Mouse (Mus musculus) intestine, embryonic 15.5 days (tissue): ENCODE data around the gene Dbil5. TPM values are rescaled to one million over a fixed set of nuclear protein-coding genes. Genes with fewer than 3 reads are reported as not detected.

Experiments
- ATAC-seq: fragments of 200-750 bp; cut with Nextera tagmentation; 2 replicates; pipeline ENCODE4 v1.8.0; 2017; ENCODE audit warnings: moderate TSS enrichment, moderate library complexity
- H3K27ac ChIP-seq: fragments of 300-500 bp; sonication (generic); 2 replicates; pipeline ENCODE4 v1.5.1; 2015; ENCODE audit warnings: mild to moderate bottlenecking, inconsistent platforms
- H3K27me3 ChIP-seq: fragments of 300-500 bp; sonication (generic); replicated peaks from 2 replicates; pipeline ENCODE4 v1.6.1; 2015; ENCODE audit warnings: inconsistent platforms
- H3K36me3 ChIP-seq: fragments of 300-500 bp; sonication (generic); 2 replicates; pipeline ENCODE4 v1.6.1; 2015; ENCODE audit warnings: inconsistent platforms
- H3K4me1 ChIP-seq: fragments of 300-500 bp; sonication (generic); replicated peaks from 2 replicates; pipeline ENCODE4 v1.6.1; 2015; ENCODE audit warnings: inconsistent platforms
- H3K4me2 ChIP-seq: fragments of 300-500 bp; sonication (generic); replicated peaks from 2 replicates; pipeline ENCODE4 v1.6.1; 2015; ENCODE audit warnings: mild to moderate bottlenecking, inconsistent platforms
- H3K4me3 ChIP-seq: fragments of 300-500 bp; sonication (generic); replicated peaks from 2 replicates; pipeline ENCODE4 v1.5.1; 2015; ENCODE audit warnings: inconsistent platforms
- H3K9ac ChIP-seq: fragments of 300-500 bp; sonication (generic); 2 replicates; pipeline ENCODE4 v1.6.1; 2015; ENCODE audit warnings: inconsistent platforms
- H3K9me3 ChIP-seq: fragments of 300-500 bp; sonication (generic); 2 replicates; pipeline ENCODE4 v1.6.1; 2016; ENCODE audit warnings: inconsistent platforms
- WGBS: fragments of 180-500 bp; shearing (Covaris S2); methylation state at CpG from one replicate; pipeline ENCODE4 v1.1.7; 2015; 5-methylcytosine and 5-hydroxymethylcytosine counted together
- polyA plus RNA-seq: library from polyadenylated mRNA; unstranded; fragments of >200 nt; fragmentation: Nextera tagmentation; extraction: Ambion mirVana; gene quantifications from 2 replicates; pipeline ENCODE4 v1.2.1, GENCODE M21; 2015

The Dbil5 gene
- polyA plus RNA-seq, 1 experiment from 2014 or later = 1.2 TPM

DNA sequence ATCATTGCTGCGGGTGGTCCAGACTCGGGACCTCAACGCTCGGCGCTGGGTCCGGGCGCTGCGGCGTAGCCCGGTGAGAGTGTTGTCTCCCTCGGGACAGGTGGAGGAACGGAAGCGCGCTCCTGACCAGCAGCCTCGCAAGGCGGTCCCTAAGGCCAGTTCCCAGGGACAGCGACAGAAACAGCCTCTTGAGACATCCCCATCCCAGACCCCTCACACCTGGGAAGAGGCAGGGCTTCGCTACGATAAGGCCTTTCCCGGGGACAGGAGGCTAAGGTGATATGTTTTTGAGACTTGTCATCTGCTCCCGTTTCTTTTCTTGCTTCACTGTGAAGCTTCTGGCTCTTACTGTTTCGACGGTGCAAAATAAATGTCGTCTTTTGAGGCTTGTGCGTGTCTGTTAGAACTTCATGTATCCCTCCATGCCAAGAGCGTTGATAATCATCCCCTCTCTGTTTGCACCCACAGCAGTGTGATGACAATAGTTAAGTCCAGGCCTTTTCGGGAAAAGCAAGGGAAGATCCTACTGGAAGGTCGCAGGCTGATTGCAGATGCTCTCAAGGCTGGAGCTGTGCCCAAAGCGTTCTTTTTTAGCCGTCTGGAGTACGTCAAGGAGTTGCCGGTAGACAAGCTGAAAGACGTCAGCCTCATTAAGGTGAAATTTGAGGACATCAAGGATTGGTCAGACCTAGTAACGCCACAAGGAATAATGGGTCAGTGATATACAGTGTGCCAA, 26.6 kb downstream of the Dbil5 start:
- no peaks in the 10 kb centered on the region for H3K27me3 ChIP-seq
- H3K9me3 ChIP-seq = no peaks in the 10 kb centered on the region
- H3K36me3 ChIP-seq = peaks cover 4% of the 10 kb centered on the region; the same call in 1 of the 2 replicates
- WGBS = 1% methylated on average over 34 of the region's 34 CpGs
- H3K4me2 ChIP-seq = peak overlapping the region; percentile 77
- H3K4me3 ChIP-seq = peak overlapping the region; percentile 90
- peak overlapping the region; percentile 81 for H3K9ac ChIP-seq
- peak overlapping the region; percentile 44; the same call in 1 of the 2 replicates for H3K27ac ChIP-seq
- H3K4me1 ChIP-seq = peaks cover 15% of the 10 kb centered on the region
- ATAC-seq = peak; percentile 66

DNA sequence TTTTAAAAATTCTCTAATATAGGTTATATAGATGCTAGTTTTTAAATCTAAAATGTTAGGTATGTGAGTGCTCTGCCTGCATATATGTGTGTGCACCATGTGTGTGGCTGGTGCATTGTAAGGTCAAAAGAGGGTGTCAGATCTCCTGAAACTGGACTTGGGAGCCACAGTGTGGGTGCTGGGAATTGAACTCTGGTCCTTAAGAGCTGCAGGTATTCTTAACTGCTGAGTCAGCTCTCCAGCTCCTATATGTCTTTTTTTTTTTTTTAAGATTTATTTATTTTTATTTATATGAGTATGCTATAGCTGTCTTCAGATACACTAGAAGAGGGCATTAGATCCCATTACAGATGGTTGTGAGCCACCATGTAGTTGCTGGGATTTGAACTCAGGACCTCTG, 29.0 kb downstream of the Dbil5 start:
- Histone ChIP-seq H3K27ac (no peak overlapping the region), H3K9ac (no peak overlapping the region), H3K4me3 (no peak overlapping the region), H3K27me3 (no peaks in the 10 kb centered on the region), H3K9me3 (no peaks in the 10 kb centered on the region), H3K4me1 (peaks cover 14% of the 10 kb centered on the region), H3K36me3 (peaks cover 22% of the 10 kb centered on the region), H3K4me2 (no peak overlapping the region)
- no peak for ATAC-seq

DNA sequence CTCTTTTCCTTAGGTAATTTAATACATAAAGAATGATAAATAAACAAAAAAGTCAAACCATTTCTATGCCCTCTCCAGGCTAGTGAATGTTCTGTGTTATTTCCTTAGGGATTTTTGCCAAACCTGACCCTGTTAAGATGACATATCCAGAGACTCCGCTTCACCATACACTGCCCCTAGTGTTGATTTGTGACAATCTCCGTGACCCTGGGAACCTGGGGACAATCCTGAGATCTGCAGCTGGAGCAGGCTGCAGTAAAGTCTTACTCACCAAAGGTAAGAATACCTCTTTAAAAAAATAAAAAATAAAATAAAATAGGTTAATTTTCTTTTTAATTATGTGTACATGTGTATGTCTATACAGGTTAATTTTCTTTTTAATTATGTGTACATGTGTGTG, 29.8 kb downstream of the Dbil5 start:
- Histone ChIP-seq H3K4me3 (no peak overlapping the region), H3K9ac (no peak overlapping the region), H3K27me3 (no peaks in the 10 kb centered on the region), H3K36me3 (peaks cover 22% of the 10 kb centered on the region), H3K9me3 (no peaks in the 10 kb centered on the region), H3K4me2 (no peak overlapping the region), H3K4me1 (peaks cover 12% of the 10 kb centered on the region), H3K27ac (no peak overlapping the region)
- ATAC-seq = no peak
- WGBS = 39% methylated on average over 2 of the region's 2 CpGs

DNA sequence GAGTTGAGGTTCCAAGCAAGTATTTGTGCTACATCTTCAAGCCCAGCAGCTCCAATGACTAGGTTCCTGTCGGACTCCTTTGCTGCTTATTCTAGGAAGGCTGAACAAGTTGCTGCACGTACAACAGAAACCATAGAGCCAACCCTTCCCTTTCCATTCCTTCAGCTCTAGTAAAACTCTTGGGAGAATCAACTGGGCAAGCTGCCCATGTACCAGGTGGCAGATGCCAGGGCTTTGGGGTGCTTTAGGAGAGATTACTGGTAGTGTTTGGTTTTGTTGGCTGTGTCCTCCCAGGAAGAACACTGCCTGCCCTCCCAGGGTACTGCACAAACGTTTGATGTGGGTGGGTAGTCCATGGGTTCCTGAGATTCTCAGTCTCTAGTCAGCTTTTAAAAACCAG, 34.6 kb downstream of the Dbil5 start:
- peaks cover 24% of the 10 kb centered on the region for H3K36me3 ChIP-seq
- WGBS = 60% methylated on average over 3 of the region's 3 CpGs
- H3K4me2 ChIP-seq = no peak overlapping the region
- H3K9me3 ChIP-seq = no peaks in the 10 kb centered on the region
- H3K27ac ChIP-seq = no peak overlapping the region
- no peaks in the 10 kb centered on the region for H3K27me3 ChIP-seq
- no peak for ATAC-seq
- H3K4me1 ChIP-seq = no peaks in the 10 kb centered on the region
- no peak overlapping the region for H3K4me3 ChIP-seq
- H3K9ac ChIP-seq = no peak overlapping the region

DNA sequence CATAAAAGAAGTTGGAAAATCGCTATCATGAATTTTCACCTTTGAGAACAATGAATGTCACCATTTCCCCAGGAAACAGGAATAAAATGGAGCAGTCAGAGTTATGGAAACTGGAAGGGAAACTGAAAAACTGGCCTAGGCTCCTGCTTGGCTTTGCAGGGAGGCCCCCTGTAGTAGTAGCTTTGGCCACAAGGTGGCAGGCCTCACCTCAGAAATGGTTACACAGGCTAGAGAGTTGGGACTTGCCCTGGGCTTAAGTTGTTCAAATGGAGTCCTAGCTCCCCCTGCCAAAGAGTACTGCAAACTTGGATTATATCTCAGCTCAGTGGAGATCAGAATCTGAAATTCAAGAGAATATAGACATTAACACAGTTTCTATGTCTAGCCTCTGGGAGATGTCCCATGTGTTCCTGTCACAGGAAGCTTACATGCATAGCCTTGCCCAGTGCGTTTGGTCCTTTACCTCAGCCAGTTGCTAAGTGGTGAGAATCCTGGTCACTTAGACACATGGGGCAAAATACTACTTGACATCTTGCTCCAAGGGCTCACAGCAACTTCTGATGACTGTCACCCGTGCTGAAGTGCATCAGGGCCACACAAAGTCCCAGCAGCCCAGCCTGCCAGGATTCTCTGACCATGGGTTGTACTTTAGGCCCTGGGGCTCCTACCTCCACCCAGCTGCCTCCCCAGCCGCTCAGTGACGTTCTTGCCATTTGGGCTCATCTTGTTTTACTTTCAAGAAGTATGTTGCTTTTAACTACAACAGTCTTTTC, 35.9 kb downstream of the Dbil5 start:
- ATAC-seq = peak; percentile 90
- H3K4me2 ChIP-seq = no peak overlapping the region
- H3K27ac ChIP-seq = no peak overlapping the region
- H3K9ac ChIP-seq = no peak overlapping the region
- WGBS = 44% methylated on average over 5 of the region's 5 CpGs
- no peak overlapping the region for H3K4me3 ChIP-seq
- no peaks in the 10 kb centered on the region for H3K9me3 ChIP-seq
- H3K4me1 ChIP-seq = no peaks in the 10 kb centered on the region
- no peaks in the 10 kb centered on the region for H3K27me3 ChIP-seq
- H3K36me3 ChIP-seq = peaks cover 24% of the 10 kb centered on the region

DNA sequence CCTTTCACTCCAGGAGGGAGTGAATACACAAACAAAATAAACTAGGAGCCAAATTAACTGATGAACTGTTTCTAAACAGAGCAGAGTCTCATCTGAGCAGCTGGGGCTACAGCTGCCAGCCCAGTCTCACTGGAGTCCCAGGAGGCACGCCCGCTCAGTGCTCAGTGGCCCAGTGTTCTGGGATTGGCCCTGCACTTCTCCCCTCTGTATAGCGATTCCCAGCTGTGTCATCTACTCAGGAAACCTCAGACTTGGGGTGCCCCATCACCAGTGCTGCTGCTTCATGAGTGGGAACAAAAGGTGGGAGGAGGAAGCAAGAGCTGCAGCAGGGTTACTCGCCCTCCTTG, 36.5 kb downstream of the Dbil5 start:
- Histone ChIP-seq H3K4me2 (no peak overlapping the region), H3K27ac (no peak overlapping the region), H3K9ac (no peak overlapping the region), H3K9me3 (no peaks in the 10 kb centered on the region), H3K27me3 (no peaks in the 10 kb centered on the region), H3K36me3 (peaks cover 21% of the 10 kb centered on the region), H3K4me1 (no peaks in the 10 kb centered on the region), H3K4me3 (no peak overlapping the region)
- peak; percentile 52 for ATAC-seq
- 68% methylated on average over 4 of the region's 4 CpGs for WGBS

DNA sequence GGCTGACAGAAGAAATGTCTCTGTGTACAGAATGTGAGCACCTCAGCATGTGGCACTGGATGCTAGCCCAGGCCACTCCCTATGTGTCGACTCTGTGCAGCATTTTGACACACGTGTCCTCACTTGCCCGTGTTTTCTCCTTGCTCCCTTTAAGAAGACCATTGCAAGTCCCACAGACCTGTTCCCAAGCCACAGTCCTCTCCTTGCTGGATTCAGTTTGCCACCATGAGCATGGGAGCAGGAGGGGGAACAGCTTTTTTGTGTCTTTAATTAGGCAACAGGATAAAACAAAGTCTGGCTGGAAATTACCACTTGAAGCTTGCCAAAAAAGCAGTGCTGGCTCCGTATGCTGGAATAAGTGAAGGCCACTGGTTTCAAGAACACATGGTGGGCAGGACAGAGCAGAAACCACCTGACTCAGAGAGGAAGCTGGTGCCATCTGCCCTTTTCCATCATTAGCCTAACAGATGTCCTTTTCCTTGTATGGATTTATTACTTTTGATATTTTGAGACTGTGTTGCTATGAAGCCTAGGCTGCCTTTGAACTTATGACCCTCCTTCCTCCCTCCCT, 38.1 kb downstream of the Dbil5 start:
- no peak overlapping the region for H3K4me3 ChIP-seq
- no peak overlapping the region for H3K27ac ChIP-seq
- peaks cover 9% of the 10 kb centered on the region for H3K36me3 ChIP-seq
- H3K9ac ChIP-seq = no peak overlapping the region
- H3K4me2 ChIP-seq = no peak overlapping the region
- no peaks in the 10 kb centered on the region for H3K27me3 ChIP-seq
- H3K9me3 ChIP-seq = no peaks in the 10 kb centered on the region
- ATAC-seq = no peak
- 72% methylated on average over 4 of the region's 4 CpGs for WGBS
- no peaks in the 10 kb centered on the region for H3K4me1 ChIP-seq

DNA sequence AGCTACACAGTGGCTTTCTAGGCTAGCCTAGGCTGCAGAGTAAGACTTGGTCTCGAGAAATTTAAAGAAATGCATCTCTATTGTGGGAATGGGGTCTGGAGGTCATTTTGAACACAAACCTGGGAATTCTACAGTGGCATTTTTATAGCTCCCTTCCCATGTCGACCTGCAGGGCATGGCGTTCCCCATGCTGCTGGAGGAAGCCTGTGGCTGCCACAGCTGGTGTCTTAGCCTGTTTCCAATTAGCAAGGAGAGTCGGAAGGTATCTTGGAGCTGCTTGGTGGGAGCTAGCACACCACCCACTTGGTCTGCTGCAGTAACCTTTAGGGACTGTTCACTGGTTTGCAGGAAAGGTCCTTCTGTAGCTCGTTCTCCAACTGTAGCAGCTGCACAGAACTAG, 38.7 kb downstream of the Dbil5 start:
- H3K36me3 ChIP-seq = peaks cover 5% of the 10 kb centered on the region; the same call in 1 of the 2 replicates
- 0 out of 2 replicates have a peak, but pooled peaks cover 2% of the 10 kb centered on the region for H3K4me1 ChIP-seq
- H3K4me3 ChIP-seq = no peak overlapping the region
- no peak for ATAC-seq
- no peak overlapping the region for H3K9ac ChIP-seq
- H3K9me3 ChIP-seq = no peaks in the 10 kb centered on the region
- no peak overlapping the region for H3K27ac ChIP-seq
- no peaks in the 10 kb centered on the region for H3K27me3 ChIP-seq
- no peak overlapping the region for H3K4me2 ChIP-seq
- 38% methylated on average over 5 of the region's 5 CpGs for WGBS

DNA sequence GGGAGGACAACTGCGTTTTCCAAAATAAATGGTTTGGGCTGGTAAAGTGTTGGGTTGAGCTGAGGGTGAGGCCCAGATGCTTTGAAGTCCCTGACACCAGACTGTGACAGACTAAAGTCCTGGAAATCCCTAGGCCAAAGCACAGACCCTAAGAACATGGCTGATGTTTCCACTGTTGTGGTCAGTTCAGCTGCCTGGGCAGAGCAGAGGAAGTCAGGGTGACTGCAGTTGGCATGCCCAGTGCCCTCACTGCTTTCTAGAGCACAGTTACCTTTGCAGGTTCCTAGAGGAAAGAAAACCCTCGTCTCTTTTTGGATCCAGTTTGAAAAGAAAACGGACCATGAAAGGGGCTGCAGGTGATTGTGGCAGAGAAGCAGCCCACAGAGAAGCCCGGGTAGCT, 40.0 kb downstream of the Dbil5 start:
- H3K4me1 ChIP-seq = 0 out of 2 replicates have a peak, but pooled peaks cover 2% of the 10 kb centered on the region
- H3K9me3 ChIP-seq = no peaks in the 10 kb centered on the region
- H3K4me3 ChIP-seq = no peak overlapping the region
- peaks cover 6% of the 10 kb centered on the region; the same call in 1 of the 2 replicates for H3K36me3 ChIP-seq
- H3K4me2 ChIP-seq = no peak overlapping the region
- H3K27ac ChIP-seq = no peak overlapping the region
- no peaks in the 10 kb centered on the region for H3K27me3 ChIP-seq
- WGBS = 79% methylated on average over 4 of the region's 4 CpGs
- H3K9ac ChIP-seq = no peak overlapping the region
- ATAC-seq = no peak

DNA sequence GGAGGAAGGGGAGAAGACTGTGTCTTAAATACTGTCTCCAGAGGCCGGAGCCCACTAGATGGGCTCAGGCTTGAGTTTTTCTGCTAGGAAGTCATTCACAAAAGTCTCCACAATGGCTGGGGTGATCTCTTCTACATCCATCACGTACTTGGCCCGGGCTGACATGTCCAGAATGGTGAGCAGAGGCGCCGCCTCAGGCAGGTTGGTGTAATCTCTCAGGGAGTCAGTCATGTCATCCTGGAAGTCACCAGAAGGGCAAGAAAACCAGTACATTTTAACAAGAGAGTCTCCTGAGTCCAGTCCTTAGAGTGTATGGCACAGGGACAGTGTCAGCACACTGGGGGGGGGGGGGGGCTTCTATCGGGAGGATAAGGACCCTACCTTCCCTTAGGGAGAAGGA, 41.1 kb downstream of the Dbil5 start:
- H3K27me3 ChIP-seq = no peaks in the 10 kb centered on the region
- no peak overlapping the region for H3K4me2 ChIP-seq
- 0 out of 2 replicates have a peak, but pooled peaks cover 2% of the 10 kb centered on the region for H3K4me1 ChIP-seq
- H3K9me3 ChIP-seq = no peaks in the 10 kb centered on the region
- 79% methylated on average over 6 of the region's 6 CpGs for WGBS
- peaks cover 6% of the 10 kb centered on the region; the same call in 1 of the 2 replicates for H3K36me3 ChIP-seq
- no peak overlapping the region for H3K4me3 ChIP-seq
- no peak overlapping the region for H3K9ac ChIP-seq
- H3K27ac ChIP-seq = no peak overlapping the region
- no peak for ATAC-seq

DNA sequence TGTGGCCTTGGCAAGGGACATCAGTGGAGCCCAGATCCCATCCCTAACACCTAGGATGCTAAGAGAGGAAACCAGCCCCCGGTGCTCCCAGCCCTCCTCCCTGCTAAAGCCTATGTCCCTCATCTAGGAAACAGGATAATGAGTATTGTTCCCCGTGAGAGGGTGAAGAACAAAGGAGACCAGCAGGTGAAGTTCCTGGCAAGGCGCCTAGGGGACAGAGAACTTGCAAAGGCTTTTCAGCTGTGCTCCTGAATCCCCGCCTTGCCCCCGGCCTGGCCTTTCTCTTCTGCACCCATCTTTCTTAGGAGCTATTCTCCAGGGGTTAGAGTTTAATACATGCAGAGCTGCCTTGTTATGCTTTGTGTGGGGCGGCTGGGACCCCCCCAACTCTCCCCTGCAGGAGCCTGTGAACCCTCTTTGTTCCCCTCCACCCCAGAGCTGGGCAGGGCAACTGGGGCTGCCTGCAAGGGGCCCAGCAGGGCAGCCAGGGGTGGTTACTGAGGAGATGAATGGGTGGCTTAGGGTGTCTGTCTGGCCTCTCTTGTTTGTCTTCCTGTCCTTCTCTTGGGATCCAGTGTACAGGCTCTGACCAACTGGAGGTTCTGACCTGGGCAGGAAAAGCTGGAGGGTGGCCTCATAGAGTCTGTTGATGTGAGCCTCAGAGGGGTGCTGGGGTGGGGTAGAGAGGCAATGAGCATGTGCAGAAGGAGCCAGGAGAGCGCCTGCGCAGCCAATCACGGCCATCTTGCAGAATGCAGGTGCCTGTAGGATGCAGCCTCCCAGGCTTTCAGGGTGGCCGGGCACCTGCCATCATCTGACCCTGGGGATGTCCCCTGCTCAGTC, 43.0 kb downstream of the Dbil5 start:
- no peak for ATAC-seq
- Histone ChIP-seq H3K4me3 (no peak overlapping the region), H3K27ac (no peak overlapping the region), H3K27me3 (no peaks in the 10 kb centered on the region), H3K36me3 (0 out of 2 replicates have a peak, but pooled peaks cover 4% of the 10 kb centered on the region), H3K4me1 (0 out of 2 replicates have a peak, but pooled peaks cover 2% of the 10 kb centered on the region), H3K9me3 (no peaks in the 10 kb centered on the region), H3K9ac (no peak overlapping the region), H3K4me2 (no peak overlapping the region)
- 70% methylated on average over 10 of the region's 10 CpGs for WGBS

DNA sequence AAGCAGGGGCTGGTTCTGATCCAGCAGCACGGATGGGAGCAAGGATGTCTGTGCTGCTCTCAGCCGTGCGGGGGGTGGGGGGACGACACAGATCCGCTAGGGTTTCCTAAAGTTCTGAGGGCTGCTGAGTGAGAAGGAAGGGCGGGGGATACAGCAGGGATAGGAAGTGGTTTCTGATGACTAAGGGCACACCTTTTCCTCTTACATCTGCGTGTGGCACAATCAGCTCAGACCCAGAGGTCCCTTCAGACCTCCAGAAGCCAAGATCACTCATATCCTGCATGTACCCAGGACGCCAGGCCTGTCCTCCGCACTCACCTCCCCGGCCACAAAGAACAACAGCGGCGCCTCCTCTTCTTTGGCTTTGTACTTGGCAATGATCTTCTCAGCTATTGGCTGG, 43.8 kb downstream of the Dbil5 start:
- no peak overlapping the region for H3K27ac ChIP-seq
- no peak overlapping the region for H3K4me2 ChIP-seq
- ATAC-seq = no peak
- no peak overlapping the region for H3K4me3 ChIP-seq
- no peak overlapping the region for H3K9ac ChIP-seq
- H3K27me3 ChIP-seq = no peaks in the 10 kb centered on the region
- WGBS = 77% methylated on average over 12 of the region's 12 CpGs
- H3K9me3 ChIP-seq = no peaks in the 10 kb centered on the region
- 0 out of 2 replicates have a peak, but pooled peaks cover 4% of the 10 kb centered on the region for H3K36me3 ChIP-seq
- H3K4me1 ChIP-seq = 0 out of 2 replicates have a peak, but pooled peaks cover 2% of the 10 kb centered on the region
